Mouse (Mus musculus) yolk sac, embryonic 10.5 days (tissue): ENCODE data around the gene Slc39a13.
A peak's percentile ranks its signal among the peaks of the same experiment; 100 is the strongest.

Experiments used
- DNase-seq: peaks from one replicate; pipeline ENCODE4 v3.0.0-alpha.2; 2017; ENCODE audit warnings: low spot score

Slc39a13 gene

GRCm38 (mm10) chr2:91088987-91089386 lies 18.8 kb upstream of the Slc39a13 start:
- DNase-seq, result no peak

- DNase-seq, result no peak
Observed at GRCm38 (mm10) chr2:91087453-91087852, 17.2 kb upstream of the Slc39a13 start.

GRCm38 (mm10) chr2:91086392-91087237 lies 16.4 kb upstream of the Slc39a13 start:
- no peak for DNase-seq

GRCm38 (mm10) chr2:91085494-91086391 lies 15.5 kb upstream of the Slc39a13 start:
- no peak for DNase-seq

- no peak for DNase-seq
Observed at GRCm38 (mm10) chr2:91084179-91084820, 14.1 kb upstream of the Slc39a13 start.

GRCm38 (mm10) chr2:91083366-91083940 lies 13.2 kb upstream of the Slc39a13 start:
- DNase-seq, result no peak

GRCm38 (mm10) chr2:91082844-91083243 lies 12.6 kb upstream of the Slc39a13 start:
- DNase-seq, result no peak

- no peak for DNase-seq
Observed at GRCm38 (mm10) chr2:91081775-91082695, 11.8 kb upstream of the Slc39a13 start, which contains the start of gene Spi1. Gene Spi1 (plus strand): TSS chr2:91082390.

- DNase-seq, result no peak
Observed at GRCm38 (mm10) chr2:91080784-91081513, 10.7 kb upstream of the Slc39a13 start.

- no peak for DNase-seq
Observed at GRCm38 (mm10) chr2:91079026-91079384, 8.8 kb upstream of the Slc39a13 start.

GRCm38 (mm10) chr2:91078314-91079025 lies 8.3 kb upstream of the Slc39a13 start:
- peak; percentile 28 for DNase-seq

- no peak for DNase-seq
Observed at GRCm38 (mm10) chr2:91077957-91078313, 7.7 kb upstream of the Slc39a13 start.

- DNase-seq, result peak; percentile 56
Observed at GRCm38 (mm10) chr2:91072092-91072491, 1.9 kb upstream of the Slc39a13 start.

- DNase-seq, result no peak
Observed at GRCm38 (mm10) chr2:91071059-91071458, 842 bp upstream of the Slc39a13 start.

GRCm38 (mm10) chr2:91069306-91070000 lies 764 bp downstream of the Slc39a13 start:
- DNase-seq, result no peak

- DNase-seq, result no peak
Observed at GRCm38 (mm10) chr2:91068872-91069165, 1.4 kb downstream of the Slc39a13 start.

- DNase-seq, result no peak
Observed at GRCm38 (mm10) chr2:91068162-91068871, 1.9 kb downstream of the Slc39a13 start.

- no peak for DNase-seq
Observed at GRCm38 (mm10) chr2:91066455-91066854, 3.8 kb downstream of the Slc39a13 start.

GRCm38 (mm10) chr2:91065544-91065943 lies 4.7 kb downstream of the Slc39a13 start:
- DNase-seq, result no peak
